Mouse (Mus musculus): ENCODE results near the gene Plk5. TPM values are rescaled to one million over a fixed set of nuclear protein-coding genes. Genes with fewer than 3 reads are reported as not detected.

Gene Plk5
- polyA plus RNA-seq, 1 experiment from 2014 or later: 1.0 TPM

DNA sequence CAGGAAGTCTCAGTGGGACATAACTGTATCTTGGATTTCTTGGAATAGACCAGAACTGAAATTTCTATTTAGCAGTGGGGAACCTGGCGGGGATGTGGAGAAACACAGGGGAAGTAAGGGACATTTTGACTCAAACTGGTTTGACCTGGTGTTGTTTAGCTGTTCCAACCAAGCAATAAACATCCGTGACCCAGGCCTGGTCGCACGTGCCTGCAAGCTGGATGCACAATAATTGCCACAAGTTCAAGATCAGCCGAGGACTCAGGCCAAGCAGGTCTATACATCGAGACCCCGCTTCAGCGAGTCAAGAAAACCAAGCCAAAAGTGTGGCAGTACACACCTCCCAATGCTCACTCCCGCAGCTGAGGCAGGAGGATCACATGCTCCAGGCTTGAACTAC is 15.7 kb downstream of the Plk5 start:
- no peaks in the 10 kb centered on the region for H3K9me3 ChIP-seq (ENCODE audit: low read length)
- no peak overlapping the region for H3K27ac ChIP-seq (ENCODE audit: low read length)
- no peak for ATAC-seq
- H3K27me3 ChIP-seq (replicated peaks; ENCODE audit: insufficient read depth, low read length): no peaks in the 10 kb centered on the region
- no peak overlapping the region for H3K9ac ChIP-seq (replicated peaks; ENCODE audit: low read depth)
- no peak overlapping the region for H3K4me2 ChIP-seq (replicated peaks; ENCODE audit: low read depth, low read length)
- 54% methylated on average over 9 of the region's 9 CpGs for WGBS
- no peaks in the 10 kb centered on the region for H3K4me1 ChIP-seq (ENCODE audit: insufficient read depth, low read depth, low read length)
- TF ChIP-seq EP300 (IDR thresholded peaks at IDR 0.05): no peak
- TF ChIP-seq CTCF (IDR thresholded peaks at IDR 0.05): no peak
- no peak for DNase-seq (ENCODE audit: low spot score)
- no peak overlapping the region for H3K4me3 ChIP-seq (ENCODE audit: low read depth, low read length)
- no peaks in the 10 kb centered on the region for H3K36me3 ChIP-seq (ENCODE audit: insufficient read depth, low read length)

DNA sequence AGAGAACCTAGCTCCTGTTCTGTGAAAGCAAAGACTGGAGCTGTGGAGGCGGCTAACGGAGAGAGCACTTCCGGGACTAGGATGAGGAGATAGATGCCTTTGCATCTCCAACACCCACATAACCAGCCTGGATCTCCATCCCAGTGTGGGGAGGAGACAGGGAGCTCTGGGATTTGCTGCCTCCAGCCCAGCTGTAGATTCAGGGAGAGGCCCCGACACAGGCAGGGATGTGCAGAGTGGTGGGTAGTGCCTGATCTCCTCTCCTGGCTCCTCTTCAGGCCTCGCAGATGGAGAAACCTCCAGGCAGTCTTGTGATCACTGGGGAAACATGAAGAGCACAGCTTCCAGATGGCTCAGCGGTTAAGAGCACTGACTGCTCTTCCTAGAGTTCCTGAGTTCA is 16.4 kb downstream of the Plk5 start:
- Histone ChIP-seq H3K9me3 (ENCODE audit: low read length) (no peaks in the 10 kb centered on the region), H3K4me3 (ENCODE audit: low read depth, low read length) (no peak overlapping the region), H3K27me3 (replicated peaks; ENCODE audit: insufficient read depth, low read length) (no peaks in the 10 kb centered on the region), H3K9ac (replicated peaks; ENCODE audit: low read depth) (no peak overlapping the region), H3K27ac (ENCODE audit: low read length) (no peak overlapping the region), H3K4me1 (ENCODE audit: insufficient read depth, low read depth, low read length) (no peaks in the 10 kb centered on the region), H3K36me3 (ENCODE audit: insufficient read depth, low read length) (no peaks in the 10 kb centered on the region), H3K4me2 (replicated peaks; ENCODE audit: low read depth, low read length) (no peak overlapping the region)
- DNase-seq (ENCODE audit: low spot score): no peak
- TF ChIP-seq EP300 (IDR thresholded peaks at IDR 0.05) (no peak), CTCF (IDR thresholded peaks at IDR 0.05) (no peak)
- WGBS: 82% methylated on average over 6 of the region's 6 CpGs
- no peak for ATAC-seq

DNA sequence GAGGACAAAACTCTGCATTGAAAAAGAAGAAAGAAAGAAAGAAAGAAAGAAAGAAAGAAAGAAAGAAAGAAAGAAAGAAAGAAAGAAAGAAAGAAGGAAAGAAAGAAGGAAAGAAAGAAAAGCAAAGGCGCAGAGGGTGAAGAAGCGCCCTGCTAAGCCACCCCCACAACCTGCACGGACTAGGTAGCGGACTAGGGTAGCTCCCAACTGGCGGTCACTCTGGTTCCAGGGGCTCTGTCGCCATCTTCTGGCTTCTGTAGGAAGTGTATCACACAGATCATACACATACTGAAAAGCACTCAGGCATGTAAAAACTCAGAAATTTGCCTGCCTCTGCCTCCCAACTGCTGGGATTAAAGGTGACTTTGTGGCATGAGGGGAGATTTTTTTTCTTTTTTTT is 17.8 kb downstream of the Plk5 start:
- H3K4me3 ChIP-seq (ENCODE audit: low read depth, low read length): no peak overlapping the region
- H3K9me3 ChIP-seq (ENCODE audit: low read length): no peaks in the 10 kb centered on the region
- 18% methylated on average over 6 of the region's 6 CpGs for WGBS
- DNase-seq (ENCODE audit: low spot score): peak; percentile 79
- TF ChIP-seq CTCF (IDR thresholded peaks at IDR 0.05) (peak; percentile 74), EP300 (IDR thresholded peaks at IDR 0.05) (no peak)
- peak; percentile 53; the same call in 1 of the 2 replicates for ATAC-seq
- H3K27me3 ChIP-seq (replicated peaks; ENCODE audit: insufficient read depth, low read length): no peaks in the 10 kb centered on the region
- no peak overlapping the region for H3K4me2 ChIP-seq (replicated peaks; ENCODE audit: low read depth, low read length)
- no peak overlapping the region for H3K27ac ChIP-seq (ENCODE audit: low read length)
- no peak overlapping the region for H3K9ac ChIP-seq (replicated peaks; ENCODE audit: low read depth)
- H3K36me3 ChIP-seq (ENCODE audit: insufficient read depth, low read length): no peaks in the 10 kb centered on the region
- H3K4me1 ChIP-seq (ENCODE audit: insufficient read depth, low read depth, low read length): no peaks in the 10 kb centered on the region

DNA sequence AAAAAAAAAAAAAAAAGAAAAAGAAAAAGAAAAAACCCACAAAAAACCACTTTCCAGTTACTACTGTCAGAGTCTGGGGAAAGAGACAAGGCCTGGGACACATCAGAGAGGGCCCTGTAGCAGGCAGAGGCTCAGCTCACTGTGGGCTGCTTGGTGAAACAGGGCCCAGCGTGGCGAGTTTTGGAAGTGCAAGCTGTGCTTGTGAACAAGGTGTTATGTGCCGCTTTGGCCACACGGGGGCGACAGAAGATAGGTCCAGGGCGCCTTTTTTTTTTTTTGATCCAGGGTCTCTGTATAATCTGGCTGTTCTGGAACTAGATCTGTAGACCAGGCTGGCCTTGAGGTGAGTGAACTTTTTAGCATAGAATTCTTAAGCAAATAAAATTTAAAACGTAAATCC is 19.9 kb downstream of the Plk5 start:
- no peak overlapping the region for H3K27ac ChIP-seq (ENCODE audit: low read length)
- no peak overlapping the region for H3K9ac ChIP-seq (replicated peaks; ENCODE audit: low read depth)
- H3K4me3 ChIP-seq (ENCODE audit: low read depth, low read length): no peak overlapping the region
- TF ChIP-seq EP300 (IDR thresholded peaks at IDR 0.05) (no peak), CTCF (IDR thresholded peaks at IDR 0.05) (peak; percentile 97)
- no peaks in the 10 kb centered on the region for H3K9me3 ChIP-seq (ENCODE audit: low read length)
- no peaks in the 10 kb centered on the region for H3K27me3 ChIP-seq (replicated peaks; ENCODE audit: insufficient read depth, low read length)
- ATAC-seq (peak; percentile 65), DNase-seq (ENCODE audit: low spot score) (peak; percentile 95)
- no peak overlapping the region for H3K4me2 ChIP-seq (replicated peaks; ENCODE audit: low read depth, low read length)
- H3K36me3 ChIP-seq (ENCODE audit: insufficient read depth, low read length): peaks cover 7% of the 10 kb centered on the region; the same call in 1 of the 2 replicates
- 1% methylated on average over 7 of the region's 7 CpGs for WGBS
- H3K4me1 ChIP-seq (ENCODE audit: insufficient read depth, low read depth, low read length): no peaks in the 10 kb centered on the region

DNA sequence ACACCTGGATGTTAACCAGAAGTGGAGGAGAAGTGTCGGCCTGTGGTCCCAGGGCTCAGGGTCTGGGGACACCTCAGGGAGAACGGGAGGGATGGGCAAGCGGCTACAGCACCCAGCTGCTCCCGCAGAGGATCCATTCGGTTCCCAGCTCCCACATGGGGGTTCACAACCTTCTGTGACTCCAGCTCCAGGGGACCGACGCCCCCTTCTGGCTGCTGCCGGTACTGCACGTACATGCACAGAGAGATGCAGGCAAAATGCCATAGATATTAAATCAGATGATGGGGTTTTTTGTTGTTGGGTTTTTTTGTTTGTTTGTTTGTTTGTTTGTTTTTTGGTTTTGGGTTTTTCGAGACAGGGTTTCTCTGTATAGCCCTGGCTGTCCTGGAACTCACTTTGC is 21.5 kb downstream of the Plk5 start:
- Histone ChIP-seq H3K4me3 (ENCODE audit: low read depth, low read length) (no peak overlapping the region), H3K36me3 (ENCODE audit: insufficient read depth, low read length) (peaks cover 19% of the 10 kb centered on the region; the same call in 1 of the 2 replicates), H3K4me1 (ENCODE audit: insufficient read depth, low read depth, low read length) (no peaks in the 10 kb centered on the region), H3K9me3 (ENCODE audit: low read length) (no peaks in the 10 kb centered on the region), H3K9ac (replicated peaks; ENCODE audit: low read depth) (no peak overlapping the region), H3K27ac (ENCODE audit: low read length) (no peak overlapping the region), H3K4me2 (replicated peaks; ENCODE audit: low read depth, low read length) (no peak overlapping the region), H3K27me3 (replicated peaks; ENCODE audit: insufficient read depth, low read length) (no peaks in the 10 kb centered on the region)
- DNase-seq (ENCODE audit: low spot score) (no peak), ATAC-seq (no peak)
- 49% methylated on average over 10 of the region's 10 CpGs for WGBS
- peak; percentile 68 for TF ChIP-seq CTCF (IDR thresholded peaks at IDR 0.05)
- TF ChIP-seq EP300 (IDR thresholded peaks at IDR 0.05): no peak

DNA sequence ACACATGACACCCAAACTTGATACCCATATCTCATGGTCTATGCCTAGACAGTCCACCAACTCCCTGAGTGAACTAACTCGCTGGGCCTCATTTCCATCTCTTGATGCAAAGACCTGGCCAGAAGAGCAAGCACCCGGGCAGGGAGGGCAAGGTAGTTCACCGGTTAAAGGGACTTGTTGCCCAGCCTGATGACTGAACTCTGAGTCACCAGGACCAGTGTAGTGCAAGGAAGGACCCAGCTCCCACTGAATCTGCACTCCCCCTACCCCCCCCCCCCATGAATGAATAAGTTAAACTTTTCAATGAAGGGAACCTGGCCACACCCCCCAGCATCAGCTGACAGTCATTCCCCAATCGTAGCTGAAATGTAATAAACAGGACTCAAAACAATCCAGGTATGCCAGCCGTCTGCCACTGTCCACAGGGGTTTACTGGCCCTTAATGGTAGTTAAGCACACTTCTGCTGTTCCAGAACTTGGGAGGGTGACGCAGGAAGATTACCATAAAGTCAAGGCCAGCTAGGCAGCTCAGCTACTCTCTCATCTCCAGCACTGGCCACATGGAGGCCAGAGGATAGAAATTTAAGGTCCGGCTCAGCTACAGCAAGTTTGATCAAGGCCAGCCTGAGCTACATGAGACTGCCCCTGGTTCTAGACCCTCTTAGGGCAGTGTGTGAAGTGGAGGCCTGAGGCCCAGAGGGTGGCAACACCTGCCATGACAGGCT is 26.5 kb downstream of the Plk5 start:
- Histone ChIP-seq H3K4me3 (ENCODE audit: low read depth, low read length) (no peak overlapping the region), H3K4me1 (ENCODE audit: insufficient read depth, low read depth, low read length) (peaks cover 14% of the 10 kb centered on the region; the same call in 1 of the 2 replicates), H3K9me3 (ENCODE audit: low read length) (no peaks in the 10 kb centered on the region), H3K27ac (ENCODE audit: low read length) (no peak overlapping the region), H3K36me3 (ENCODE audit: insufficient read depth, low read length) (peaks cover 19% of the 10 kb centered on the region; the same call in 1 of the 2 replicates), H3K27me3 (replicated peaks; ENCODE audit: insufficient read depth, low read length) (no peaks in the 10 kb centered on the region), H3K4me2 (replicated peaks; ENCODE audit: low read depth, low read length) (no peak overlapping the region), H3K9ac (replicated peaks; ENCODE audit: low read depth) (no peak overlapping the region)
- 84% methylated on average over 7 of the region's 7 CpGs for WGBS
- TF ChIP-seq CTCF (IDR thresholded peaks at IDR 0.05) (no peak), EP300 (IDR thresholded peaks at IDR 0.05) (no peak)
- no peak for ATAC-seq
- no peak for DNase-seq (ENCODE audit: low spot score)

Measured in lung, postnatal 0 days (tissue).